Mouse (Mus musculus) neural tube, embryonic 13.5 days (tissue): Measurements from ENCODE around the gene Masp1. TPM values are rescaled to one million over a fixed set of nuclear protein-coding genes. Genes with fewer than 3 reads are reported as not detected.
A peak's percentile ranks its signal among the peaks of the same experiment; 100 is the strongest.

Experiments
- ATAC-seq: fragments of 200-750 bp; cut with Nextera tagmentation; 2 replicates; pipeline ENCODE4 v1.8.0; 2017; ENCODE audit warnings: low read depth, mild to moderate bottlenecking, moderate TSS enrichment, moderate library complexity
- H3K27ac ChIP-seq: fragments of 300-500 bp; sonication (generic); replicated peaks from 2 replicates; pipeline ENCODE4 v1.5.1; 2015; ENCODE audit warnings: moderate library complexity, mild to moderate bottlenecking, inconsistent platforms
- H3K27me3 ChIP-seq: fragments of 300-500 bp; sonication (generic); 2 replicates; pipeline ENCODE4 v1.6.1; 2015; ENCODE audit warnings: mild to moderate bottlenecking, inconsistent platforms
- H3K36me3 ChIP-seq: fragments of 300-500 bp; sonication (generic); 2 replicates; pipeline ENCODE4 v1.6.1; 2015; ENCODE audit warnings: mild to moderate bottlenecking, inconsistent platforms
- H3K4me1 ChIP-seq: fragments of 300-500 bp; sonication (generic); replicated peaks from 2 replicates; pipeline ENCODE4 v1.6.1; 2015; ENCODE audit warnings: inconsistent platforms
- H3K4me2 ChIP-seq: fragments of 300-500 bp; sonication (generic); 2 replicates; pipeline ENCODE4 v1.6.1; 2015; ENCODE audit warnings: inconsistent platforms, mild to moderate bottlenecking, moderate library complexity
- H3K4me3 ChIP-seq: fragments of 300-500 bp; sonication (generic); 2 replicates; pipeline ENCODE4 v1.5.1; 2015; ENCODE audit warnings: mild to moderate bottlenecking, inconsistent platforms
- H3K9ac ChIP-seq: fragments of 300-500 bp; sonication (generic); 2 replicates; pipeline ENCODE4 v1.6.1; 2015; ENCODE audit warnings: moderate library complexity, mild to moderate bottlenecking, inconsistent platforms
- H3K9me3 ChIP-seq: fragments of 300-500 bp; sonication (generic); 2 replicates; pipeline ENCODE4 v1.6.1; 2016; ENCODE audit warnings: inconsistent platforms
- WGBS: fragments of 180-500 bp; shearing (Covaris S2); methylation state at CpG from one replicate; pipeline ENCODE4 v1.1.7; 2015; 5-methylcytosine and 5-hydroxymethylcytosine counted together
- polyA plus RNA-seq: library from polyadenylated mRNA; unstranded; fragments of >200 nt; fragmentation: Nextera tagmentation; extraction: Ambion mirVana; gene quantifications from 2 replicates; pipeline ENCODE4 v1.2.1, GENCODE M21; 2015

Masp1 gene
- polyA plus RNA-seq, 1 experiment from 2014 or later: 34.4 TPM

DNA sequence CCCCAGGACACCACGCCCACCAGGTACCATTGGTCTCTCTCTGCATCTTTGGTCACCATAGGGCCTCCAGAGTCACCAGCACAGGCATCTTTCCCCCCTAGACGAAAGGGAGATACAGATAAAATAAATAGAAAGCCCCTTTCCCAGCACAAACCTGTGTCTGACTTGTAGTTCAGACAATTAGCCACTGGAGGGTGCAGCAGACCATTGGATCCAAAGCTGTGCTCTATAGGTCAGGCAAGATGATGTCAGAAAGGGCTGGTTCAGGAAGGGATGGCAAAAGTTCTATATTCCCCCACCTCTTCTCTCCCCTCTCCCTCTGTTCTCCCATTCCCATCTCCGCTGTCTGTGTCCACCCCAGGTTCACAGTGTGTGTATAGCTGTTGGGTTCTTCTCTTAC lies 68.1 kb downstream of the Masp1 start:
- Histone ChIP-seq H3K9me3 (no peaks in the 10 kb centered on the region), H3K27me3 (no peaks in the 10 kb centered on the region), H3K27ac (no peak overlapping the region), H3K4me1 (no peaks in the 10 kb centered on the region), H3K36me3 (no peaks in the 10 kb centered on the region), H3K9ac (no peak overlapping the region), H3K4me3 (no peak overlapping the region), H3K4me2 (no peak overlapping the region)
- peak; percentile 71 for ATAC-seq
- WGBS: 19% methylated on average over 3 of the region's 3 CpGs

DNA sequence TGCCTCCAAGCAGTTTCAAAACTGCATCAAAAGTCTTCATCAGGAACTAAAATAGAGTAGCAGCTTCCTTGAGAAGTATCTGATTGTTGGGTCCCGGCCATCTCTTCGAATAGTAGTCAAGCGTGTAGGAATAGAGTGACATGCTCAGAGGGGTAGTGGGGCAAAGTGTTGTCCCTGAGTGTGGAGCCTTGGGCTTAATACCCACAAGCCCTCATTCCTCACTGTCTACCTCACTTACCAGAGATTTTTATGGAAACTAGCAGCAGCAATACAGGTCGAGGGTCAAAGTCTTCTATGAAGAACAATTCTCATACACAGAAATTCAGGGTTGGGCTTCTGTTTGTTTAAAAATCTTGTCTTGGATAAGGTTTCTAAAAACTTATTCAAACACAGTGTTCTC lies 69.8 kb downstream of the Masp1 start:
- Histone ChIP-seq H3K27me3 (no peaks in the 10 kb centered on the region), H3K4me3 (no peak overlapping the region), H3K9ac (no peak overlapping the region), H3K4me1 (no peaks in the 10 kb centered on the region), H3K27ac (no peak overlapping the region), H3K4me2 (no peak overlapping the region), H3K9me3 (no peaks in the 10 kb centered on the region), H3K36me3 (no peaks in the 10 kb centered on the region)
- no peak for ATAC-seq
- WGBS: 89% methylated on average over 4 of the region's 4 CpGs

DNA sequence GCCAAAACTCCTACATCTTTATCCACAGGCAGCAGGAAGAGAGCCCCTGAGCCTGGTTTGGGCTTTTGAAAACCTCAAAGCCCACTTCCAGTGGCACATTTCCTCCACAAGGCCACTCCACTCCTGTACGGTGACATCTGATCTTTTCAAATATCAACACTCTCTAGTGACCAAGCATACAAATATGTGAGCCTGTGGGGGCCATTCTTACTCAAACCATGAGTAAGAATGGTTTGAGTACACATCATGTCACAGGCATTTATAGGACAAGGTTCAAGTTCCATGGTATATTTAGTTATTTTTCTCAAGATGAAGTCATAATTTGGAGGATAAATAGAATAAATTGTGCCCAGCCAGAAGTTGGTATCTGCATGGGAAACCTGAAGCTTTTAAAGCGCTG lies 70.7 kb downstream of the Masp1 start:
- no peaks in the 10 kb centered on the region for H3K9me3 ChIP-seq
- no peaks in the 10 kb centered on the region for H3K27me3 ChIP-seq
- WGBS: 86% methylated on average over 2 of the region's 2 CpGs
- no peak overlapping the region for H3K4me3 ChIP-seq
- no peaks in the 10 kb centered on the region for H3K36me3 ChIP-seq
- H3K27ac ChIP-seq: no peak overlapping the region
- H3K4me1 ChIP-seq: no peaks in the 10 kb centered on the region
- H3K4me2 ChIP-seq: no peak overlapping the region
- H3K9ac ChIP-seq: no peak overlapping the region
- ATAC-seq: no peak

DNA sequence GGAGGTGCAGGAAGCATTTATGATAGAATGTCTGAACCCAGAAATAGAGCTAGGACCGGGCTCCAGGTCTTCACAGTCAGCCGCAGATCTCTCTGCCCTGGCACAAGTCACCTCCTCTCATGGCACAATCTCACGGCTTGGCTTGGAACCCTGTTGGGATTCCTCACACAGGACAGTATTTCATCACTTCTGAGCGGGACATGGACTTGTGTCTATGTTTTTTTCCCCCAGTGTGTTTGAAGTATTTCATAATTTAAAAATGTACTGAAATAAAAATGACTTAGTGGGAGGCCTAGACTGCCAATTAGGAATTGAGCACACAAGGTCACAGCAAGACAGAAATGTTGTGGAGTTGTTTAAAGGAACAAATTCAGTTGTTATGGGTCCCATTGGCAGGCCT lies 76.4 kb downstream of the Masp1 start:
- WGBS: 91% methylated on average over 4 of the region's 4 CpGs
- Histone ChIP-seq H3K4me3 (no peak overlapping the region), H3K27me3 (no peaks in the 10 kb centered on the region), H3K9ac (no peak overlapping the region), H3K36me3 (no peaks in the 10 kb centered on the region), H3K9me3 (no peaks in the 10 kb centered on the region), H3K27ac (no peak overlapping the region), H3K4me1 (no peaks in the 10 kb centered on the region), H3K4me2 (no peak overlapping the region)
- ATAC-seq: no peak

DNA sequence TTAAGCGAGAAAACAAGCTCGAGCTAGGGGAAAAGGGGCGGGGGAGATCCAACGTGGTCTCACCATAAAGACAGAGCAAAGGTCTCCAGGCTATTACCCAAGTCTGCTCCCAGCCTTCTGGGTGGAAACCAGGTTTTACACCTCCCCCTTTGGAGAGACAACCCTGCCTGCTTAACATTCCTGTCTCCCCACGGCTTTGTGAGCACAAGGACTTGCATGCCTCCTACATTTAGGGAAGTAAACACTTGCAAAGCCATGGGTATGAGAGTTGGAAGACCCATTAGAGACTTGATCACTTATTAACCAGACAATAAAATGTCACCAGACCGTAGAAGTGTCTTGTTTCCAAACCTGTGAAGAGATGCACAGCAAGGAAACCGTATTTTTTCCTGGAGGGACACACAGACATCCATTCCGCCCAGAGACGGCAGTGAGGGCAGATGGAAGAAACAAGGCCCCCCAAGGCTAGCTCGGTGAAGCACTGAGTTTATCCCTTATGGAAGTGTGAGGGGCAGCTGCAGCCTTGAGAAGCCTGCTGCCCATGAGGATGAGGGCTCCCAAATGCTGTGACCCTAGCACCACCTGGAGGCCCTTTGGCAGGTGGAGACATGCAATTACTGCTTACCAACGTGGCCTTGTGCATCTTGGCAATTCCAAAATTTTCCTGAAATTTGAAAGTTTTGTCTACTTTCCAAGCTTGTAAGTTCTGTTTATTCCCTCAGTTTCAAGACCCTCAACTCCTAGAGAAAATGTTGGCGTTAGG lies 83.0 kb downstream of the Masp1 start:
- WGBS: 55% methylated on average over 12 of the region's 12 CpGs
- no peak overlapping the region for H3K4me3 ChIP-seq
- no peaks in the 10 kb centered on the region for H3K4me1 ChIP-seq
- H3K27me3 ChIP-seq: no peaks in the 10 kb centered on the region
- H3K27ac ChIP-seq: no peak overlapping the region
- H3K9me3 ChIP-seq: no peaks in the 10 kb centered on the region
- ATAC-seq: no peak
- no peak overlapping the region for H3K9ac ChIP-seq
- no peaks in the 10 kb centered on the region for H3K36me3 ChIP-seq
- H3K4me2 ChIP-seq: no peak overlapping the region

DNA sequence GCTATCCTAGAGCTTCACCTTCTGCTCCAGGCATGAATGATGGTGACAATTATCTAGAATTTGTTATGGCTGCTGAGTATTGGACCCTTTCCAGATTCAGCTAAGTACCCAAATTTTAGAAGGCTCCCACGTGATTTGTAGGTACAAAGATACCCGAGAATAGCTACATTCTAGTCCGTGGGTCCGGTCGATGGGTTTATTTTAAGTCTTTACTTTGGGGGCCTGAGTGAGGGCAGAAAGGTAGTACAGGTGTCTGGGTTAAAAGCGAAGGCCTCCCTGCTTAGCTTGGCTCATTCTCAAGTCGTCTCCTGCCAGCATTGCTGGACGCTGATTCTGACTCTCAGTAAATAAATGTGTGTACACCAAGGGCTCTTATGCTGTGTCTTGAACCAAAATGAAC lies 90.6 kb downstream of the Masp1 start:
- Histone ChIP-seq H3K4me3 (no peak overlapping the region), H3K27ac (no peak overlapping the region), H3K36me3 (no peaks in the 10 kb centered on the region), H3K27me3 (no peaks in the 10 kb centered on the region), H3K4me2 (no peak overlapping the region), H3K4me1 (no peaks in the 10 kb centered on the region), H3K9ac (no peak overlapping the region), H3K9me3 (no peaks in the 10 kb centered on the region)
- WGBS: 89% methylated on average over 8 of the region's 8 CpGs
- ATAC-seq: no peak

DNA sequence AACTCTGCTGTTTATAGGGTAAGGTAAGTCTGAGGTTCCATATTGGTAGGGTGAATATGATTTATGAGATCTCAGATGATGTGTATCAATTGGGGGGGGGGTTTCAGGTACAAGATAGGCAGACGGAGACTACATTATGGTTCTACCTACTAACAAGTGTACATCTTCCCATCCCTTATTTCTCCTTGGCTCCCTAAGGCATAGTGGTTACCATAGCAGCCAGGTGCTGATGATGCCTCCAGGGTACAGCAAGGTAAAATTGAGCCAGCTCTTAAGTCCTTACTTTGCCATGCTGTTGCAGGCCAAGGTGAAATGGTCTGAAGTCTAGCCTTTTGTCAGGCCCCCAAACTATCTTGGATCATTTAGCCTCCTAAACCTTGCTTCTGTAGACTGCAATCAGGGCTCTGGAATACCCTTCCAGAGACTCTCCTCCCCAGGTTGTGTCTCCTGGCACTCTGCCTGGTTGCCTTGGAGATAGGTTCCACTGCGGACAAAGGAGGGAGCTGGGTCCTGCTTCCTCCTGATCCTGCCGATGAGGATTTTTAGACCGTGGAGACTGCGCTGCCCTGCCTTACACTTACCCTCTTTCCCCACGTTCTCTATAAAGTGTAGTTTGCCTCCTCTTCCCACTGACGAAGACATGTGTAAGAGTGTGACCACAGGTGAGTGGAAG lies 91.8 kb downstream of the Masp1 start, which contains the start of gene Rtp1:
TSS of gene Rtp1 (plus strand) at position 487 of the 673 bp plus-strand sequence.
- Histone ChIP-seq H3K4me3 (no peak within 1 kb of the TSS), H3K27me3 (no peaks in the 10 kb centered on the region), H3K4me2 (no peak within 1 kb of the TSS), H3K36me3 (no peaks in the 10 kb centered on the region), H3K4me1 (no peaks in the 10 kb centered on the region), H3K9me3 (no peaks in the 10 kb centered on the region), H3K27ac (no peak within 1 kb of the TSS), H3K9ac (no peak within 1 kb of the TSS)
- ATAC-seq: no peak
- WGBS: 79% methylated on average over 7 of the region's 7 CpGs

DNA sequence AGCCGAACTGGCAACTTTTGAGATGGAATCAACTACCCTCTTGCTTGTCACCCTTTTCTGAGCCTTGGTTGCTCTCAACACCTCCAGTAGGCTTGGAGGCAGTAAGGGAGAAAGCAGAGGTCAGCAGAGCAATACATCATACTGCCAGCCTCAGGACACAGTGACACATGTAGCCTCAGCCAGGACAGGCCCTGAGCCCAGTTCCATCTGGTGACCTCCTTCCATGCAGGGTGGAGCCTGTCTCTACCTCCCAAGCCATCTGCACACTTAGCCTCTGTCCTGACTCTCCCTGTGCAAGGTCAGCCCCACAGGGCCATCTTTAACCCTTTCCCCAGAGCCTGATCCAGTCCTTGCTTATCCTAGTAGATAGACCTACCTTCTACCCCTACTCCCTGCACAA lies 92.9 kb downstream of the Masp1 start:
- no peak overlapping the region for H3K27ac ChIP-seq
- H3K27me3 ChIP-seq: no peaks in the 10 kb centered on the region
- H3K4me1 ChIP-seq: no peaks in the 10 kb centered on the region
- no peak overlapping the region for H3K9ac ChIP-seq
- H3K4me3 ChIP-seq: no peak overlapping the region
- WGBS: 82% methylated on average over 1 of the region's 1 CpGs
- H3K9me3 ChIP-seq: no peaks in the 10 kb centered on the region
- H3K4me2 ChIP-seq: no peak overlapping the region
- no peaks in the 10 kb centered on the region for H3K36me3 ChIP-seq
- no peak for ATAC-seq

DNA sequence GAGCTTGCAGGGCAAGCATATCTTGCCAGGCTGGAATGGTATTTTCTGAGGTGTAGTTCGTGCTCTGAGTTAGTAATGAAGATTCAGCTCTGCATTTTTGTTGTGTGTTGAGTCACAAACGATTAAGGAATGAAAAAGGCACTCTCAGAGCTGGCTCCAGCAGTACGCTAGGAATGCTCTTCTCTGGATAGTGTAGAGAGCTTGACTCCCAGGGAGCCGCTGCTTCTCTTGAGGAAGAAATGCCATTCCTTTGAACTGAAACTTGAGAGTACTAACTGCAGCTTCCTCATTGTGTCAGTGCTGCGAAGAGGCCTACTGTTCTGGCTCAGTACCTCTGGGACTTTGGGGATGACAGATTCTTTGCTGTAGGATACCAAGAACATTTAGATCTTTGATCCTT lies 96.8 kb downstream of the Masp1 start:
- no peak overlapping the region for H3K9ac ChIP-seq
- H3K4me2 ChIP-seq: no peak overlapping the region
- H3K4me1 ChIP-seq: no peaks in the 10 kb centered on the region
- 67% methylated on average over 5 of the region's 5 CpGs for WGBS
- H3K27ac ChIP-seq: no peak overlapping the region
- ATAC-seq: no peak
- H3K27me3 ChIP-seq: no peaks in the 10 kb centered on the region
- no peaks in the 10 kb centered on the region for H3K9me3 ChIP-seq
- H3K4me3 ChIP-seq: no peak overlapping the region
- H3K36me3 ChIP-seq: no peaks in the 10 kb centered on the region

DNA sequence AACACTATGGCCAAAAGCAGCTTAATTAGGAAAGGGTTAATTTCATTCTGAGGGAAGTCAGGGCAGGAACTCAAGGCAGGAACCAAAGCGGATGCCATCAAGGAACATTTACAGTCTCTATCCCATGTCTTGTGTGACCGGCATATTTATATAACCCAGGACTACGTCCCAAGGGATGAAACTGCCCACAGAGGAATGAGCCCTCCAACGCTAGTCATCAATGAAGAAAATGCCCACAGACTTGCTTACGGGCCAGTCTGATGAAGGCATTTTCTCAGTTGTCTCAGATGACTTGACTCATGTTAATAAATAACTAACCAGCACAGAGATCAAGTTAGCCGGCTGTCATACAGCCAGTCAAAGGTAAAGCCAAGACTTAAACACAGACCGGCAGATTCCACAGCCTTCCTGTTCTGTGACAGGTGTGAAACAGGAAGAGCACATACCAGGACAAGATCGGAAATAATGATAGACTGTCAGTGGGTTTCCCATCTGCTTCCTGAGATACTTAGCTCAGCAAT lies 101.0 kb downstream of the Masp1 start:
- Histone ChIP-seq H3K4me1 (peaks cover 21% of the 10 kb centered on the region), H3K9ac (no peak overlapping the region), H3K36me3 (no peaks in the 10 kb centered on the region), H3K27ac (no peak overlapping the region), H3K9me3 (no peaks in the 10 kb centered on the region), H3K27me3 (no peaks in the 10 kb centered on the region), H3K4me3 (no peak overlapping the region), H3K4me2 (no peak overlapping the region)
- WGBS: 92% methylated on average over 8 of the region's 8 CpGs
- no peak for ATAC-seq

DNA sequence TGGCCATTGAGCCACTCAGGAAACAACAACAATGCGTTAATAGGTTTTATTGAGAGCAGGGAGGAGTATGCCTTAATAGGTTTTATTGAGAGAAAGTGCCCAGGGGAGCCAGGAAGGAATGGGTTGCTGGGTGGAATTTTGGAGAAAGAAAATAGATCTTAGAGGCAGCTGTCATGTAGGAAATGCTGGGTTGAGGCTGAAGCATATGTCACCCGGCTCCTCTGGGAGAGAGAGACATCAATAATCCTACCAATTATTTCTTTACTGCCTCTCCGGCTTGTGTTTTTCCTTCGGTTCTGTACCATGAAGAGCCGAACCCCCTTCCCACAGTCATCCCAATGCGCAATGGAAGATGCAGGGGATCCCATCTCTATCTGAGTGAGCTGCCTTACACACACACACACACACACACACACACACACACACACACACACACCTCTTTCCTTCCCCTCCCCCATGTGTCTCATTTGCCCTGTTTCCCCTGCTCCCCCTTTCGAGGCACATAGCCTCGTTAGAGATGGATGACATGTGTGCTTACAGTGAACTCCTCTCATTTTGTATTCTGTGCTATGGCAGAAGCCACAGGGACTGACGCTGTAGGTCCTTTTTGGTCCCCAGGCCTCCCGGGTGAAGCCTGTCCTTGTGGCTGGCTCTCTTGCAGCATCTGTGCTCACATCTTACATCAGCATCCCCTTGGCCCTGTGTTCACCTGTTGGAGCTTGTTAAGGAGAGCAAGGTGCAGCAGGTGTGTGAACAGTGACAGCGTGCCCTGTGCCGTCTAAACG lies 103.0 kb downstream of the Masp1 start:
- ATAC-seq: peak; percentile 64; the same call in 1 of the 2 replicates
- peak overlapping the region; percentile 69 for H3K27ac ChIP-seq
- no peak overlapping the region for H3K4me3 ChIP-seq
- H3K36me3 ChIP-seq: no peaks in the 10 kb centered on the region
- H3K4me1 ChIP-seq: peaks cover 21% of the 10 kb centered on the region
- no peaks in the 10 kb centered on the region for H3K27me3 ChIP-seq
- 0 out of 2 replicates have a peak overlapping the region, but pooled peaks have one; percentile 12 for H3K9ac ChIP-seq
- peak overlapping the region; percentile 11 for H3K4me2 ChIP-seq
- H3K9me3 ChIP-seq: no peaks in the 10 kb centered on the region
- 39% methylated on average over 13 of the region's 13 CpGs for WGBS
